Mouse (Mus musculus) left cerebral cortex, adult 2 months (tissue): ENCODE measurements around the gene Hnrnpul1. TPM values are rescaled to one million over a fixed set of nuclear protein-coding genes. Genes with fewer than 3 reads are reported as not detected.
A peak's percentile ranks its signal among the peaks of the same experiment; 100 is the strongest.
"Not testable (repeated sequence)": the region's sequence is repeated elsewhere in the genome, so short reads cannot be mapped to it uniquely, and the experiment has no call there.

ENCODE experiments used
- DNase-seq, 2 experiments: peaks; one replicate each; pipeline ENCODE4 v3.0.0; 2021 to 2022; ENCODE audit warnings: low spot score in 2 of 2, mixed read lengths in 1 of 2; ENCODE audit errors: extremely low spot score in 1 of 2
- H3K27ac ChIP-seq: fragments of 200-600 bp; 2 replicates; pipeline ENCODE4 v1.8.1; 2022
- H3K4me3 ChIP-seq: fragments of 200-600 bp; 2 replicates; pipeline ENCODE4 v1.8.1; 2022
- CTCF ChIP-seq: fragments of 200-600 bp; IDR thresholded peaks from 2 replicates; pipeline ENCODE4 v1.8.1; 2022; ENCODE audit warnings: antibody characterized with exemption, mild to moderate bottlenecking, moderate library complexity
- intact Hi-C: fragments of 180-260 bp; cut with DNase I; formaldehyde crosslinking; loops from one replicate; pipeline ENCODE4 v1.15.1; 2025
- total RNA-seq, 2 experiments: library from RNA; stranded (reverse); gene quantifications; 2 replicates each; pipeline ENCODE4 v1.2.3; 2021

Hnrnpul1 gene
- total RNA-seq, 2 experiments from 2014 or later: 96.5 to 101 TPM

DNA sequence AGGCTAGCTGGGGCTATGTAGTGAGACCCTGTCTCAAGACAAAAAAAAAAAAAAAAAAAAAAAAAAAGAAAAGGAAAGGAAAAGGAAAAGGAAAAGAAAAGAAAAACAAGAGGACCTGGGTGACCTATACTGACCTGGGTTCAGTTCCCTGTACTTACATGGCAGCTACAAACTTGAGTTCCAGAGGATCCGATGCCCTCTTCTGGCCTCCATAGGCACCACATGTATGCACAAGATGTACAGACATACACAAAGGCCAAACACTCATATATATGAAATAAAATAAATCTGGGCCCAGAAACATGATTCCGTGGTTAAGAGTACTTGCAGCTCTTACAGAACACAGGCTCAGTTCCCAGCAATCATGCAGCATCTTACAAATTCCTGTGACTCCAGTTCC is 17.6 kb downstream of the Hnrnpul1 start:
- no peak overlapping the region for H3K4me3 ChIP-seq
- no peak for DNase-seq
- H3K27ac ChIP-seq: no peak overlapping the region
- intact Hi-C loops: no loop called here
- peak; percentile 32 for TF ChIP-seq CTCF

- H3K27ac ChIP-seq: no peak overlapping the region
- TF ChIP-seq CTCF: no peak
- H3K4me3 ChIP-seq: no peak overlapping the region
- intact Hi-C loops: no loop called here
- no peak for DNase-seq
These were observed 19.6 kb downstream of the Hnrnpul1 start for GRCm38 (mm10) chr7:25734991-25735390.

GRCm38 (mm10) chr7:25731294-25732055 is 23.1 kb downstream of the Hnrnpul1 start:
- Histone ChIP-seq H3K27ac (no peak overlapping the region), H3K4me3 (no peak overlapping the region)
- no peak for DNase-seq
- intact Hi-C loops: no loop called here
- TF ChIP-seq CTCF: no peak

DNA sequence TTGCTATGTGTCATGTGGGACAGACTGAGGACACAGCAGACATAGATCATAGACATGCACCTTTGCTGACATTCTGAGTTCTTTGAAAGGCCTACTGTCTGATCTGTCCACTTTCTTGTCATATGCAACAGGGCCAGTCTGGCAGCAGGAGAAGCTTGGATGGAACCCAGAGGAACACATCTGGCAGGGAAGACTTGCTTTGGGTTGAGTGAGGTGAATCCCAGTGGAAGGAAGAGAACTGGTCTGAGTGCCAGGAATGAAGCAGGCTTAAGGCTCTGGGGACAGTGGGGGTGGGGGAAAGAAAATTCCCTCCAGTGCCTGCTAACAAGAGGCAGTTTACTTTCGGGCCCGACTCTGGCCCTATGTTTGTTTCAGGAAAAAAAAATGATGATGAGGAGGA is 24.7 kb downstream of the Hnrnpul1 start:
- no peak for TF ChIP-seq CTCF
- intact Hi-C loops: no loop called here
- DNase-seq: no peak
- Histone ChIP-seq H3K27ac (no peak overlapping the region), H3K4me3 (no peak overlapping the region)

DNA sequence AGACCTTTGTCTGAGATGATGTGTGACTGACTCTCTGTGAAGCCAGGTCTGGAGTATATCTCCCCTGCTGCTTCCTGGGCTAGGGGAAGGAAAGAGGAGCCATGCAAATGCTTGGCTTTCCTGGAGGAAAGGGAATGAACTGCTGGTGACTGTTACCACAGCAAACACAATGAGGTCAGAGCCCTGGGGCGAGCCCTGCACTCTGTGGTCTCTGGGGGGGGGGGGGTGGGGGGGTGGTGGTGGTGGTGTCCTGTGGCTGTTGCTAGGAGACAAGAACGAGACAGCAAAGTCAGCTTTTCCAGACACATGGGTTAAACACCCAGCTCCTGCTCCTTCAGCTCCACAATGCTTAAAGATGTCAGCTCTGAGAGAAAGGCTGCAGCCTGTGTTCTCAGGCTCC is 25.2 kb downstream of the Hnrnpul1 start:
- Histone ChIP-seq H3K27ac (no peak overlapping the region), H3K4me3 (no peak overlapping the region)
- no peak for TF ChIP-seq CTCF
- no peak for DNase-seq
- intact Hi-C loops: no loop called here

DNA sequence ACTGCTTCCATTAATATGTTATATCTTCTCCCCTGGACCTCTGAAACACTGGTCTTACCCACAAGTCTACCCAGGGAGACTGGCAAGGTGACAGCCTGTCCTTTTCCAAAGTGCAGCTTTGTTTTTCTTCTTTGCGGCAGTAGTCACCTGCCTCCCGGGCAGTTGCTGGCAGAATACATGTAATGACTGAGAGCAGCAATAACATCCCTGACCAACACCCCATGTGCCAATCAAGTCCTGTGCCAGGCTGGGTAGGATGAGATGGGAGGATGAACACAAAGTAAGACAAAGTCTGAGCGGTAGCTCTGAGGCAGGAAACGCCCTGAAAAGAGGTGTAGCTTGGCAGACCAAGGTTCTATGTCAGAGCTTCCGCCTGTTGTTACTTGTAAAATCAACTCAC is 26.8 kb downstream of the Hnrnpul1 start:
- no peak overlapping the region for H3K4me3 ChIP-seq
- DNase-seq: no peak
- intact Hi-C loops: no loop called here
- no peak overlapping the region for H3K27ac ChIP-seq
- no peak for TF ChIP-seq CTCF

GRCm38 (mm10) chr7:25725886-25726285 is 28.7 kb downstream of the Hnrnpul1 start:
- TF ChIP-seq CTCF: no peak
- peak; percentile 46 to 49 for DNase-seq
- intact Hi-C loops: no loop called here
- no peak overlapping the region for H3K4me3 ChIP-seq
- no peak overlapping the region for H3K27ac ChIP-seq

- H3K27ac ChIP-seq, DNase-seq, intact Hi-C loops, H3K4me3 ChIP-seq: not testable (repeated sequence)
These were observed 32.8 kb downstream of the Hnrnpul1 start for GRCm38 (mm10) chr7:25721776-25722175.

DNA sequence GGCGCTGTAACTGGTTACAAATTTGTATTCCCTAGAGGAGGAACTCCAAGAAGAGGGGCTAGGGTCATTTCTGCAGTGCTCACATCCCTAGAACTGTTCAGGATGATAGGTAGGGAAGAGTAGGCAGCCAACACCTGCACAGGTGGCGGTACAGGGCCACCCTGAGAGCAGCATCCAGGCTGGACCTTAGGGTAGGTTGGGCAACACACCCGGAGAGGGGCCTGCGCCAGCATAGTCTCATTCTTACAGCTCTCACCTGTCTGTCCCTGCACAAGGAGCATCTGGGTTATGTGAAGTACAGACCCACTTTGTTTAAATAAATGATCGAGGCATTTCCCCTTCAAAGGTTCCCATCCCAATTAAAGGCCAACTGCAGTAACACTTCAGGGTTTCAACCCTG is 33.8 kb downstream of the Hnrnpul1 start:
- Histone ChIP-seq H3K27ac (no peak overlapping the region), H3K4me3 (no peak overlapping the region)
- no peak for DNase-seq
- intact Hi-C loops: no loop called here
- no peak for TF ChIP-seq CTCF

GRCm38 (mm10) chr7:25719761-25720610 is 34.6 kb downstream of the Hnrnpul1 start:
- peak; percentile 93 for TF ChIP-seq CTCF
- Histone ChIP-seq H3K4me3 (no peak overlapping the region), H3K27ac (peak overlapping the region; percentile 93; the same call in 1 of the 2 replicates)
- DNase-seq: peak; percentile 71 to 86
- intact Hi-C loops: loop anchor here (1.0 to 5.0 kb wide), 3 partner anchors 32 to 95 kb away; partner anchors contain the start of genes Hnrnpul1 and Tgfb1

GRCm38 (mm10) chr7:25718788-25719417 is 35.7 kb downstream of the Hnrnpul1 start, which contains the start of gene Ccdc97:
Gene Ccdc97 (minus strand): TSS chr7:25719088.
- no peak for TF ChIP-seq CTCF
- peak; percentile 91 to 93 for DNase-seq
- intact Hi-C loops: loop anchor here (1.0 to 5.0 kb wide), 3 partner anchors 32 to 94 kb away; partner anchors contain the start of genes Hnrnpul1 and Tgfb1

GRCm38 (mm10) chr7:25717478-25717877 is 37.1 kb downstream of the Hnrnpul1 start:
- intact Hi-C loops: loop anchor here (5.0 kb wide), 1 partner anchor 35 kb away; the partner anchor contains the start of gene Hnrnpul1
- Histone ChIP-seq H3K4me3 (no peak overlapping the region), H3K27ac (no peak overlapping the region)
- no peak for DNase-seq
- no peak for TF ChIP-seq CTCF

More at GRCm38 (mm10) chr7:25718788-25719417, 35.7 kb downstream of the Hnrnpul1 start, which contains the start of gene Ccdc97:
- Histone ChIP-seq H3K27ac (peak within 1 kb of the TSS; percentile 93), H3K4me3 (peak within 1 kb of the TSS; percentile 71)
